Mouse (Mus musculus) hindbrain, embryonic 12.5 days (tissue): ENCODE measurements around the gene Parn. TPM values are rescaled to one million over a fixed set of nuclear protein-coding genes. Genes with fewer than 3 reads are reported as not detected.

Source experiments
- ATAC-seq: fragments of 200-750 bp; cut with Nextera tagmentation; 2 replicates; pipeline ENCODE4 v1.8.0; 2017; ENCODE audit warnings: moderate TSS enrichment; ENCODE audit not compliant: low FRiP score
- H3K27ac ChIP-seq: fragments of 300-500 bp; sonication (generic); 2 replicates; pipeline ENCODE4 v1.5.1; 2016; ENCODE audit warnings: mild to moderate bottlenecking
- H3K27me3 ChIP-seq: fragments of 300-500 bp; sonication (generic); 2 replicates; pipeline ENCODE4 v1.6.1; 2016; ENCODE audit warnings: mild to moderate bottlenecking
- H3K36me3 ChIP-seq: fragments of 300-500 bp; sonication (generic); 2 replicates; pipeline ENCODE4 v1.6.1; 2016; ENCODE audit warnings: mild to moderate bottlenecking
- H3K4me1 ChIP-seq: fragments of 300-500 bp; sonication (generic); 2 replicates; pipeline ENCODE4 v1.6.1; 2016
- H3K4me2 ChIP-seq: fragments of 300-500 bp; sonication (generic); replicated peaks from 2 replicates; pipeline ENCODE4 v1.6.1; 2016; ENCODE audit warnings: mild to moderate bottlenecking
- H3K4me3 ChIP-seq: fragments of 300-500 bp; sonication (generic); 2 replicates; pipeline ENCODE4 v1.5.1; 2016; ENCODE audit warnings: mild to moderate bottlenecking
- H3K9ac ChIP-seq: fragments of 300-500 bp; sonication (generic); 2 replicates; pipeline ENCODE4 v1.6.1; 2016; ENCODE audit warnings: mild to moderate bottlenecking, moderate library complexity
- H3K9me3 ChIP-seq: fragments of 300-500 bp; sonication (generic); replicated peaks from 2 replicates; pipeline ENCODE4 v1.6.1; 2016; ENCODE audit warnings: mild to moderate bottlenecking
- WGBS: fragments of 180-500 bp; shearing (Covaris S2); methylation state at CpG from one replicate; pipeline ENCODE4 v1.1.7; 2016; 5-methylcytosine and 5-hydroxymethylcytosine counted together
- polyA plus RNA-seq: library from polyadenylated mRNA; unstranded; fragments of >200 nt; fragmentation: Nextera tagmentation; extraction: Ambion mirVana; gene quantifications from 2 replicates; pipeline ENCODE4 v1.2.1, GENCODE M21; 2016

The Parn gene
- polyA plus RNA-seq, 1 experiment from 2014 or later = 44.0 TPM

- no peak overlapping the region for H3K27ac ChIP-seq
- H3K4me2 ChIP-seq = no peak overlapping the region
- no peak overlapping the region for H3K4me3 ChIP-seq
- no peaks in the 10 kb centered on the region for H3K9me3 ChIP-seq
- no peak overlapping the region for H3K9ac ChIP-seq
- 60% methylated on average over 9 of the region's 9 CpGs for WGBS
- H3K36me3 ChIP-seq = no peaks in the 10 kb centered on the region
- no peak; the same call in 1 of the 2 replicates for ATAC-seq
- 0 out of 2 replicates have a peak, but pooled peaks cover 3% of the 10 kb centered on the region for H3K4me1 ChIP-seq
- no peaks in the 10 kb centered on the region for H3K27me3 ChIP-seq
Measured at GRCm38 (mm10) chr16:13538933-13539648, 128.9 kb downstream of the Parn start.

GRCm38 (mm10) chr16:13538213-13538932, 129.6 kb downstream of the Parn start:
- H3K36me3 ChIP-seq = no peaks in the 10 kb centered on the region
- H3K27ac ChIP-seq = no peak overlapping the region
- no peaks in the 10 kb centered on the region for H3K9me3 ChIP-seq
- H3K9ac ChIP-seq = no peak overlapping the region
- H3K4me3 ChIP-seq = no peak overlapping the region
- WGBS = 68% methylated on average over 13 of the region's 13 CpGs
- H3K4me2 ChIP-seq = no peak overlapping the region
- 0 out of 2 replicates have a peak, but pooled peaks cover 3% of the 10 kb centered on the region for H3K4me1 ChIP-seq
- no peaks in the 10 kb centered on the region for H3K27me3 ChIP-seq
- no peak for ATAC-seq

GRCm38 (mm10) chr16:13536404-13536803, 131.6 kb downstream of the Parn start:
- Histone ChIP-seq H3K27ac (no peak overlapping the region), H3K4me3 (no peak overlapping the region), H3K9ac (no peak overlapping the region), H3K9me3 (no peaks in the 10 kb centered on the region), H3K4me2 (no peak overlapping the region), H3K27me3 (no peaks in the 10 kb centered on the region), H3K36me3 (no peaks in the 10 kb centered on the region), H3K4me1 (0 out of 2 replicates have a peak, but pooled peaks cover 3% of the 10 kb centered on the region)
- 92% methylated on average over 7 of the region's 7 CpGs for WGBS
- ATAC-seq = no peak

GRCm38 (mm10) chr16:13535856-13536255, 132.1 kb downstream of the Parn start:
- Histone ChIP-seq H3K27me3 (no peaks in the 10 kb centered on the region), H3K9me3 (no peaks in the 10 kb centered on the region), H3K4me3 (no peak overlapping the region), H3K9ac (no peak overlapping the region), H3K27ac (no peak overlapping the region), H3K36me3 (no peaks in the 10 kb centered on the region), H3K4me1 (0 out of 2 replicates have a peak, but pooled peaks cover 3% of the 10 kb centered on the region), H3K4me2 (no peak overlapping the region)
- no peak for ATAC-seq
- WGBS = 81% methylated on average over 12 of the region's 12 CpGs

- H3K27ac ChIP-seq = no peak overlapping the region
- H3K4me3 ChIP-seq = no peak overlapping the region
- H3K9me3 ChIP-seq = no peaks in the 10 kb centered on the region
- no peaks in the 10 kb centered on the region for H3K4me1 ChIP-seq
- H3K27me3 ChIP-seq = no peaks in the 10 kb centered on the region
- no peak overlapping the region for H3K9ac ChIP-seq
- no peak for ATAC-seq
- no peak overlapping the region for H3K4me2 ChIP-seq
- no peaks in the 10 kb centered on the region for H3K36me3 ChIP-seq
Measured at GRCm38 (mm10) chr16:13532840-13533239, 135.1 kb downstream of the Parn start.

- no peak overlapping the region for H3K27ac ChIP-seq
- ATAC-seq = no peak
- H3K9ac ChIP-seq = no peak overlapping the region
- WGBS = 88% methylated on average over 5 of the region's 5 CpGs
- no peaks in the 10 kb centered on the region for H3K36me3 ChIP-seq
- H3K4me3 ChIP-seq = no peak overlapping the region
- H3K9me3 ChIP-seq = no peaks in the 10 kb centered on the region
- no peaks in the 10 kb centered on the region for H3K27me3 ChIP-seq
- H3K4me2 ChIP-seq = no peak overlapping the region
- H3K4me1 ChIP-seq = no peaks in the 10 kb centered on the region
Measured at GRCm38 (mm10) chr16:13531279-13531678, 136.7 kb downstream of the Parn start.

GRCm38 (mm10) chr16:13521359-13521758, 146.6 kb downstream of the Parn start:
- Histone ChIP-seq H3K36me3 (no peaks in the 10 kb centered on the region), H3K4me1 (no peaks in the 10 kb centered on the region), H3K27ac (no peak overlapping the region), H3K9me3 (no peaks in the 10 kb centered on the region), H3K4me2 (no peak overlapping the region), H3K27me3 (no peaks in the 10 kb centered on the region), H3K4me3 (no peak overlapping the region), H3K9ac (no peak overlapping the region)
- ATAC-seq = no peak
- WGBS = 71% methylated on average over 6 of the region's 6 CpGs

GRCm38 (mm10) chr16:13520301-13520700, 147.7 kb downstream of the Parn start:
- Histone ChIP-seq H3K27me3 (no peaks in the 10 kb centered on the region), H3K9me3 (no peaks in the 10 kb centered on the region), H3K4me1 (no peaks in the 10 kb centered on the region; the same call in 1 of the 2 replicates), H3K36me3 (no peaks in the 10 kb centered on the region), H3K27ac (no peak overlapping the region), H3K4me3 (no peak overlapping the region), H3K4me2 (no peak overlapping the region), H3K9ac (no peak overlapping the region)
- no peak for ATAC-seq
- 90% methylated on average over 6 of the region's 6 CpGs for WGBS

- no peaks in the 10 kb centered on the region for H3K9me3 ChIP-seq
- no peak for ATAC-seq
Measured at GRCm38 (mm10) chr16:13516214-13516613, 151.8 kb downstream of the Parn start.

GRCm38 (mm10) chr16:13515524-13515923, 152.4 kb downstream of the Parn start:
- Histone ChIP-seq H3K27ac (no peak overlapping the region), H3K36me3 (no peaks in the 10 kb centered on the region), H3K4me2 (no peak overlapping the region), H3K27me3 (no peaks in the 10 kb centered on the region), H3K9ac (no peak overlapping the region), H3K4me3 (no peak overlapping the region), H3K4me1 (no peaks in the 10 kb centered on the region; the same call in 1 of the 2 replicates), H3K9me3 (no peaks in the 10 kb centered on the region)
- no peak for ATAC-seq
- whole genome bisulfite sequencing = 83% methylated on average over 7 of the region's 7 CpGs

More at GRCm38 (mm10) chr16:13516214-13516613, 151.8 kb downstream of the Parn start:
- no peak overlapping the region for H3K4me2 ChIP-seq
- no peaks in the 10 kb centered on the region; the same call in 1 of the 2 replicates for H3K4me1 ChIP-seq
- no peak overlapping the region for H3K27ac ChIP-seq
- no peaks in the 10 kb centered on the region for H3K36me3 ChIP-seq
- 40% methylated on average over 3 of the region's 3 CpGs for WGBS
- no peaks in the 10 kb centered on the region for H3K27me3 ChIP-seq
- H3K9ac ChIP-seq = no peak overlapping the region
- H3K4me3 ChIP-seq = no peak overlapping the region

GRCm38 (mm10) chr16:13505055-13505454, 162.9 kb downstream of the Parn start:
- H3K27me3 ChIP-seq = no peaks in the 10 kb centered on the region
- H3K4me1 ChIP-seq = no peaks in the 10 kb centered on the region
- 81% methylated on average over 5 of the region's 5 CpGs for WGBS
- no peak for ATAC-seq
- no peak overlapping the region for H3K27ac ChIP-seq
- H3K36me3 ChIP-seq = no peaks in the 10 kb centered on the region
- no peak overlapping the region for H3K4me3 ChIP-seq
- H3K4me2 ChIP-seq = no peak overlapping the region
- H3K9ac ChIP-seq = no peak overlapping the region
- H3K9me3 ChIP-seq = no peaks in the 10 kb centered on the region

GRCm38 (mm10) chr16:13504476-13504875, 163.5 kb downstream of the Parn start:
- WGBS = 93% methylated on average over 3 of the region's 3 CpGs
- no peak overlapping the region for H3K27ac ChIP-seq
- no peak for ATAC-seq

More at GRCm38 (mm10) chr16:13504476-13504875, 163.5 kb downstream of the Parn start:
- H3K27me3 ChIP-seq = no peaks in the 10 kb centered on the region
- no peak overlapping the region for H3K4me3 ChIP-seq
- H3K36me3 ChIP-seq = no peaks in the 10 kb centered on the region
- no peak overlapping the region for H3K9ac ChIP-seq
- no peaks in the 10 kb centered on the region for H3K4me1 ChIP-seq
- no peaks in the 10 kb centered on the region for H3K9me3 ChIP-seq
- H3K4me2 ChIP-seq = no peak overlapping the region
